Mouse (Mus musculus) midbrain, embryonic 15.5 days (tissue): ENCODE results near the gene Syt7. TPM values are rescaled to one million over a fixed set of nuclear protein-coding genes. Genes with fewer than 3 reads are reported as not detected.
A peak's percentile ranks its signal among the peaks of the same experiment; 100 is the strongest.

Experiments
- ATAC-seq: fragments of 200-750 bp; cut with Nextera tagmentation; replicated peaks from 2 replicates; pipeline ENCODE4 v1.8.0; 2017; ENCODE audit warnings: moderate TSS enrichment
- H3K27ac ChIP-seq: fragments of 300-500 bp; sonication (generic); 2 replicates; pipeline ENCODE4 v1.5.1; 2015; ENCODE audit warnings: mild to moderate bottlenecking, inconsistent platforms
- H3K27me3 ChIP-seq: fragments of 300-500 bp; sonication (generic); replicated peaks from 2 replicates; pipeline ENCODE4 v1.6.1; 2015; ENCODE audit warnings: inconsistent platforms
- H3K36me3 ChIP-seq: fragments of 300-500 bp; sonication (generic); replicated peaks from 2 replicates; pipeline ENCODE4 v1.6.1; 2015; ENCODE audit warnings: inconsistent platforms
- H3K4me1 ChIP-seq: fragments of 300-500 bp; sonication (generic); 2 replicates; pipeline ENCODE4 v1.6.1; 2015; ENCODE audit warnings: inconsistent platforms
- H3K4me2 ChIP-seq: fragments of 300-500 bp; sonication (generic); 2 replicates; pipeline ENCODE4 v1.6.1; 2015; ENCODE audit warnings: inconsistent platforms, mild to moderate bottlenecking, moderate library complexity
- H3K4me3 ChIP-seq: fragments of 300-500 bp; sonication (generic); 2 replicates; pipeline ENCODE4 v1.5.1; 2015; ENCODE audit warnings: mild to moderate bottlenecking, inconsistent platforms
- H3K9ac ChIP-seq: fragments of 300-500 bp; sonication (generic); 2 replicates; pipeline ENCODE4 v1.6.1; 2015; ENCODE audit warnings: mild to moderate bottlenecking, inconsistent platforms
- H3K9me3 ChIP-seq: fragments of 300-500 bp; sonication (generic); 2 replicates; pipeline ENCODE4 v1.6.1; 2016; ENCODE audit warnings: inconsistent platforms
- WGBS: fragments of 180-500 bp; shearing (Covaris S2); methylation state at CpG from one replicate; pipeline ENCODE4 v1.1.7; 2015; ENCODE audit warnings: mixed read lengths; 5-methylcytosine and 5-hydroxymethylcytosine counted together
- polyA plus RNA-seq: library from polyadenylated mRNA; unstranded; fragments of >200 nt; fragmentation: Nextera tagmentation; extraction: Ambion mirVana; gene quantifications from 2 replicates; pipeline ENCODE4 v1.2.1, GENCODE M21; 2015

Syt7 gene
- polyA plus RNA-seq, 1 experiment from 2014 or later: 21.0 TPM

GRCm38 (mm10) chr19:10391028-10391427, 2.1 kb downstream of the Syt7 start:
- Histone ChIP-seq H3K4me1 (peaks cover 53% of the 10 kb centered on the region), H3K27me3 (no peaks in the 10 kb centered on the region), H3K4me2 (peak overlapping the region; percentile 70), H3K27ac (no peak overlapping the region), H3K4me3 (peak overlapping the region; percentile 82), H3K9ac (peak overlapping the region; percentile 79; the same call in 1 of the 2 replicates), H3K9me3 (no peaks in the 10 kb centered on the region), H3K36me3 (no peaks in the 10 kb centered on the region)
- ATAC-seq: no peak
- 77% methylated on average over 7 of the region's 7 CpGs for WGBS

- no peak for ATAC-seq
- H3K27me3 ChIP-seq: no peaks in the 10 kb centered on the region
- H3K36me3 ChIP-seq: no peaks in the 10 kb centered on the region
- no peak overlapping the region for H3K27ac ChIP-seq
- no peak overlapping the region; the same call in 1 of the 2 replicates for H3K4me2 ChIP-seq
- H3K4me3 ChIP-seq: no peak overlapping the region
- H3K9me3 ChIP-seq: no peaks in the 10 kb centered on the region
- no peak overlapping the region for H3K9ac ChIP-seq
- peaks cover 53% of the 10 kb centered on the region for H3K4me1 ChIP-seq
- 28% methylated on average over 3 of the region's 3 CpGs for WGBS
These were observed 3.1 kb downstream of the Syt7 start for GRCm38 (mm10) chr19:10391995-10392394.

GRCm38 (mm10) chr19:10393471-10393870, 4.6 kb downstream of the Syt7 start:
- Histone ChIP-seq H3K4me3 (no peak overlapping the region), H3K27ac (no peak overlapping the region), H3K4me1 (peaks cover 53% of the 10 kb centered on the region), H3K9me3 (no peaks in the 10 kb centered on the region), H3K27me3 (no peaks in the 10 kb centered on the region), H3K9ac (no peak overlapping the region), H3K36me3 (no peaks in the 10 kb centered on the region), H3K4me2 (peak overlapping the region; percentile 31)
- 84% methylated on average over 6 of the region's 6 CpGs for WGBS
- no peak for ATAC-seq

- peak overlapping the region; percentile 31 for H3K4me2 ChIP-seq
- no peaks in the 10 kb centered on the region for H3K36me3 ChIP-seq
- H3K27me3 ChIP-seq: no peaks in the 10 kb centered on the region
- 0 out of 2 replicates have a peak, but pooled peaks have one; percentile 8 for ATAC-seq
- 65% methylated on average over 15 of the region's 15 CpGs for WGBS
- no peak overlapping the region for H3K9ac ChIP-seq
- peaks cover 53% of the 10 kb centered on the region for H3K4me1 ChIP-seq
- 0 out of 2 replicates have a peak overlapping the region, but pooled peaks have one; percentile 2 for H3K4me3 ChIP-seq
- no peak overlapping the region for H3K27ac ChIP-seq
- no peaks in the 10 kb centered on the region for H3K9me3 ChIP-seq
These were observed 5.1 kb downstream of the Syt7 start for GRCm38 (mm10) chr19:10393874-10394500.

- Histone ChIP-seq H3K9ac (no peak overlapping the region), H3K4me2 (no peak overlapping the region; the same call in 1 of the 2 replicates), H3K4me1 (peaks cover 46% of the 10 kb centered on the region), H3K27me3 (no peaks in the 10 kb centered on the region), H3K9me3 (no peaks in the 10 kb centered on the region), H3K4me3 (no peak overlapping the region), H3K36me3 (no peaks in the 10 kb centered on the region), H3K27ac (peak overlapping the region; percentile 22)
- 12% methylated on average over 8 of the region's 8 CpGs for WGBS
- peak; percentile 51 for ATAC-seq
These were observed 6.3 kb downstream of the Syt7 start for GRCm38 (mm10) chr19:10395174-10395573.

- peaks cover 29% of the 10 kb centered on the region for H3K4me1 ChIP-seq
- H3K9ac ChIP-seq: no peak overlapping the region
- no peak overlapping the region for H3K4me2 ChIP-seq
- WGBS: 78% methylated on average over 2 of the region's 2 CpGs
- H3K36me3 ChIP-seq: no peaks in the 10 kb centered on the region
- H3K4me3 ChIP-seq: no peak overlapping the region
- H3K9me3 ChIP-seq: no peaks in the 10 kb centered on the region
- no peaks in the 10 kb centered on the region for H3K27me3 ChIP-seq
- ATAC-seq: no peak
- H3K27ac ChIP-seq: no peak overlapping the region
These were observed 8.1 kb downstream of the Syt7 start for GRCm38 (mm10) chr19:10396962-10397361.

- H3K27ac ChIP-seq: no peak overlapping the region
- no peak overlapping the region for H3K9ac ChIP-seq
- WGBS: 40% methylated on average over 8 of the region's 8 CpGs
- peaks cover 26% of the 10 kb centered on the region for H3K4me1 ChIP-seq
- H3K4me2 ChIP-seq: no peak overlapping the region
- no peak overlapping the region for H3K4me3 ChIP-seq
- H3K9me3 ChIP-seq: no peaks in the 10 kb centered on the region
- no peaks in the 10 kb centered on the region for H3K36me3 ChIP-seq
- H3K27me3 ChIP-seq: no peaks in the 10 kb centered on the region
- ATAC-seq: no peak
These were observed 8.7 kb downstream of the Syt7 start for GRCm38 (mm10) chr19:10397479-10398153.

GRCm38 (mm10) chr19:10398296-10398695, 9.4 kb downstream of the Syt7 start:
- 85% methylated on average over 6 of the region's 6 CpGs for WGBS
- Histone ChIP-seq H3K4me1 (peaks cover 24% of the 10 kb centered on the region), H3K4me2 (no peak overlapping the region), H3K4me3 (no peak overlapping the region), H3K27ac (no peak overlapping the region), H3K27me3 (no peaks in the 10 kb centered on the region), H3K36me3 (no peaks in the 10 kb centered on the region), H3K9ac (no peak overlapping the region), H3K9me3 (no peaks in the 10 kb centered on the region)
- no peak for ATAC-seq

GRCm38 (mm10) chr19:10402771-10403494, 14.0 kb downstream of the Syt7 start:
- H3K27ac ChIP-seq: no peak overlapping the region
- no peaks in the 10 kb centered on the region for H3K9me3 ChIP-seq
- 34% methylated on average over 16 of the region's 16 CpGs for WGBS
- no peak overlapping the region for H3K9ac ChIP-seq
- no peaks in the 10 kb centered on the region for H3K27me3 ChIP-seq
- H3K4me2 ChIP-seq: no peak overlapping the region
- no peak overlapping the region for H3K4me3 ChIP-seq
- no peak for ATAC-seq
- no peaks in the 10 kb centered on the region for H3K36me3 ChIP-seq
- peaks cover 21% of the 10 kb centered on the region for H3K4me1 ChIP-seq

GRCm38 (mm10) chr19:10403593-10404380, 14.9 kb downstream of the Syt7 start:
- Histone ChIP-seq H3K27me3 (no peaks in the 10 kb centered on the region), H3K9me3 (no peaks in the 10 kb centered on the region), H3K36me3 (no peaks in the 10 kb centered on the region), H3K4me2 (no peak overlapping the region), H3K27ac (peak overlapping the region; percentile 47), H3K4me1 (peaks cover 21% of the 10 kb centered on the region), H3K9ac (no peak overlapping the region), H3K4me3 (no peak overlapping the region)
- WGBS: 56% methylated on average over 10 of the region's 10 CpGs
- peak; percentile 28 for ATAC-seq

- Histone ChIP-seq H3K4me2 (no peak overlapping the region), H3K36me3 (no peaks in the 10 kb centered on the region), H3K27ac (peak overlapping the region; percentile 47), H3K27me3 (no peaks in the 10 kb centered on the region), H3K9ac (no peak overlapping the region), H3K9me3 (no peaks in the 10 kb centered on the region), H3K4me3 (no peak overlapping the region), H3K4me1 (peaks cover 27% of the 10 kb centered on the region)
- ATAC-seq: peak; percentile 16
- 52% methylated on average over 10 of the region's 10 CpGs for whole genome bisulfite sequencing
These were observed 15.5 kb downstream of the Syt7 start for GRCm38 (mm10) chr19:10404424-10404823.

- no peak for ATAC-seq
These were observed 16.0 kb downstream of the Syt7 start for GRCm38 (mm10) chr19:10404911-10405310.

More at GRCm38 (mm10) chr19:10404911-10405310, 16.0 kb downstream of the Syt7 start:
- H3K36me3 ChIP-seq: no peaks in the 10 kb centered on the region
- H3K9ac ChIP-seq: no peak overlapping the region
- peaks cover 31% of the 10 kb centered on the region for H3K4me1 ChIP-seq
- no peak overlapping the region for H3K4me3 ChIP-seq
- peak overlapping the region; percentile 30; the same call in 1 of the 2 replicates for H3K27ac ChIP-seq
- 56% methylated on average over 2 of the region's 2 CpGs for WGBS
- no peak overlapping the region for H3K4me2 ChIP-seq
- no peaks in the 10 kb centered on the region for H3K9me3 ChIP-seq
- no peaks in the 10 kb centered on the region for H3K27me3 ChIP-seq
